Mouse (Mus musculus) limb, embryonic 10.5 days (tissue): ENCODE data around the gene Acin1. TPM values are rescaled to one million over a fixed set of nuclear protein-coding genes. Genes with fewer than 3 reads are reported as not detected.
A peak's percentile ranks its signal among the peaks of the same experiment; 100 is the strongest.
"Not testable (repeated sequence)": the region's sequence is repeated elsewhere in the genome, so short reads cannot be mapped to it uniquely, and the experiment has no call there.

Experiments used
- DNase-seq: peaks from one replicate; pipeline ENCODE4 v3.0.0-alpha.2; 2017; ENCODE audit warnings: low spot score
- H3K27ac ChIP-seq: fragments of 300-500 bp; sonication (generic); 2 replicates; pipeline ENCODE4 v1.5.1; 2016; ENCODE audit warnings: mild to moderate bottlenecking
- H3K27me3 ChIP-seq: fragments of 300-500 bp; sonication (generic); 2 replicates; pipeline ENCODE4 v1.6.1; 2016; ENCODE audit warnings: low read depth, mild to moderate bottlenecking; ENCODE audit not compliant: poor library complexity, severe bottlenecking
- H3K36me3 ChIP-seq: fragments of 300-500 bp; sonication (generic); 2 replicates; pipeline ENCODE4 v1.6.1; 2016; ENCODE audit warnings: mild to moderate bottlenecking, moderate library complexity
- H3K4me1 ChIP-seq: fragments of 300-500 bp; sonication (generic); 2 replicates; pipeline ENCODE4 v1.6.1; 2016
- H3K4me3 ChIP-seq: fragments of 300-500 bp; sonication (generic); 2 replicates; pipeline ENCODE4 v1.5.1; 2016; ENCODE audit warnings: mild to moderate bottlenecking, moderate library complexity
- H3K9me3 ChIP-seq: fragments of 300-500 bp; sonication (generic); replicated peaks from 2 replicates; pipeline ENCODE4 v1.6.1; 2016; ENCODE audit warnings: mild to moderate bottlenecking
- WGBS: fragments of 180-500 bp; shearing (Covaris S2); methylation state at CpG from one replicate; pipeline ENCODE4 v1.1.7; 2016; 5-methylcytosine and 5-hydroxymethylcytosine counted together
- polyA plus RNA-seq: library from polyadenylated mRNA; unstranded; fragments of >200 nt; fragmentation: Nextera tagmentation; extraction: Ambion mirVana; gene quantifications from 2 replicates; pipeline ENCODE4 v1.2.1, GENCODE M21; 2016

Gene Acin1
- polyA plus RNA-seq, 1 experiment from 2014 or later: 144 TPM

GRCm38 (mm10) chr14:54634182-54634581 lies 52.5 kb downstream of the Acin1 start:
- Histone ChIP-seq H3K9me3 (no peaks in the 10 kb centered on the region), H3K36me3 (peaks cover 97% of the 10 kb centered on the region), H3K4me1 (peaks cover 7% of the 10 kb centered on the region), H3K27me3 (no peaks in the 10 kb centered on the region), H3K27ac (no peak overlapping the region), H3K4me3 (no peak overlapping the region)
- WGBS: 83% methylated on average over 4 of the region's 4 CpGs
- no peak for DNase-seq

GRCm38 (mm10) chr14:54632252-54632651 lies 54.5 kb downstream of the Acin1 start:
- H3K27ac ChIP-seq: no peak overlapping the region
- H3K9me3 ChIP-seq: no peaks in the 10 kb centered on the region
- no peak for DNase-seq
- 92% methylated on average over 37 of the region's 37 CpGs for WGBS
- peaks cover 81% of the 10 kb centered on the region for H3K36me3 ChIP-seq
- no peaks in the 10 kb centered on the region for H3K27me3 ChIP-seq
- H3K4me3 ChIP-seq: no peak overlapping the region
- H3K4me1 ChIP-seq: no peaks in the 10 kb centered on the region

GRCm38 (mm10) chr14:54631240-54631599 lies 55.5 kb downstream of the Acin1 start:
- no peak overlapping the region for H3K27ac ChIP-seq
- WGBS: 83% methylated on average over 4 of the region's 4 CpGs
- H3K4me3 ChIP-seq: no peak overlapping the region
- H3K9me3 ChIP-seq: no peaks in the 10 kb centered on the region
- DNase-seq: no peak
- no peaks in the 10 kb centered on the region for H3K4me1 ChIP-seq
- peaks cover 70% of the 10 kb centered on the region for H3K36me3 ChIP-seq
- no peaks in the 10 kb centered on the region for H3K27me3 ChIP-seq

- H3K9me3 ChIP-seq: no peaks in the 10 kb centered on the region
- H3K27me3 ChIP-seq: no peaks in the 10 kb centered on the region
- DNase-seq: no peak
- H3K4me1 ChIP-seq: no peaks in the 10 kb centered on the region
- no peak overlapping the region for H3K27ac ChIP-seq
- 86% methylated on average over 11 of the region's 11 CpGs for WGBS
- H3K36me3 ChIP-seq: peaks cover 65% of the 10 kb centered on the region
- H3K4me3 ChIP-seq: no peak overlapping the region
Measured at GRCm38 (mm10) chr14:54630583-54631239, 56.0 kb downstream of the Acin1 start.

DNA sequence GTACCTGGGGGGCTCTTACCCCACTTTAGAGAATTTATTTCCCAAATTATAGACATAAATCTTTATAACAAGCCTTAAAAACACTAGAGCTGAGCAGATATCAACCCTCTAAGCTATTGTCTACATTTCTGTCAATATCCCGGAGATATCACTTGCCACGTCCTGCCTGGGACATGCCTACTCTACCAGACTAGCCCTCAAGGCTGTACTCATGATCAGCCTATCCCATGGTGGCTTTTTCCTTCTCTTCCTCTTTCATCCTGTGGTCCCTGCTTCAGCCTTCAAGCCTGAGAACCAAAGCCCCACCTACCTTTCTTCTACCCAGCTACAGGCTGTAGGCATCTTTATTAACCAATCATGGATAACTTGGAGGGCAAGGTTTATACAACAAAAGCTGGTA lies 56.9 kb downstream of the Acin1 start:
- H3K36me3 ChIP-seq: peaks cover 57% of the 10 kb centered on the region
- WGBS: 84% methylated on average over 2 of the region's 2 CpGs
- H3K4me3 ChIP-seq: no peak overlapping the region
- no peaks in the 10 kb centered on the region for H3K9me3 ChIP-seq
- no peak for DNase-seq
- H3K27me3 ChIP-seq: no peaks in the 10 kb centered on the region
- no peaks in the 10 kb centered on the region for H3K4me1 ChIP-seq
- H3K27ac ChIP-seq: no peak overlapping the region

GRCm38 (mm10) chr14:54628103-54628502 lies 58.6 kb downstream of the Acin1 start:
- DNase-seq: no peak
- H3K9me3 ChIP-seq: no peaks in the 10 kb centered on the region
- no peaks in the 10 kb centered on the region for H3K4me1 ChIP-seq
- H3K36me3 ChIP-seq: peaks cover 40% of the 10 kb centered on the region
- no peak overlapping the region for H3K4me3 ChIP-seq
- WGBS: 74% methylated on average over 5 of the region's 5 CpGs
- H3K27ac ChIP-seq: no peak overlapping the region
- no peaks in the 10 kb centered on the region for H3K27me3 ChIP-seq

DNA sequence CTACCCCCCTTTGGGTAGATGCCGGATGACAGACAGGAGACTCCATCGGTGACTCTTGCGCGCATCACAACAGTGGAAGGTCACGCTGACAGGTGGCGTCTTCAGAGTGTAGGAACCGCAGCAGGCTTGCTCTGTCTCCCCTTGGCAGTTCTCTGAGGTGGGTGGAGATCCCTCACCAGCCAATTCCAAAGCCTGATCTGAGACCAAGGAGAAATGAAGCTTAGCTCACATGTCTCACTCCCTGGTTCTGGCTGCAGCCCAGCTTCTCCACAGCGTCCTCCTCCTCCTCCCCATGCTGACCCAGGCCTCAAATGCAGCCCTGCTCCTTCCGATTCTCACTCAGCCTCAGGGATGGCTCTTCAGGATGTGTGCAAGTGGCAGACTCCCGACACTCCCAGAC lies 61.8 kb downstream of the Acin1 start:
- 81% methylated on average over 10 of the region's 10 CpGs for WGBS
- Histone ChIP-seq H3K4me1 (no peaks in the 10 kb centered on the region), H3K27ac (no peak overlapping the region), H3K9me3 (no peaks in the 10 kb centered on the region), H3K36me3 (peaks cover 8% of the 10 kb centered on the region; the same call in 1 of the 2 replicates), H3K4me3 (no peak overlapping the region), H3K27me3 (no peaks in the 10 kb centered on the region)
- DNase-seq: no peak

DNA sequence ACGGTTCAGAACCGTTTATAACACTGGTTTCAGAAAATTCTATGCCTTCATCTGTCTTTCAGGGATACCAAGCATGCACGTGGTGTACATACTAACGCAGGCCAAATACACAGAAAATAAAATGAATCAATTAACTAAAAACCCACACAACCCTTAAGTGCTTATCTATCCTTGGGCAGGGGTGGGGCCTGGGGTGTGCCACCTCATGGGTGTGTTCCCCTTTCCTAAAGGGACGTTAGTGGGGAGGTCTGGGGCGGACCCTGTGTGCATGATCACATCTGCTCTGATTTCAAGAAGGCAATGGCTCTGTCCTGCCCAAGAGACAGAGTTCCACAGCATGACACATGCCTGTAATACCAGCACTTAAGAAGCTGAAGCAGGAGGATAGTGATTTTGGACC lies 63.4 kb downstream of the Acin1 start:
- no peak for DNase-seq
- WGBS: 87% methylated on average over 6 of the region's 6 CpGs
- Histone ChIP-seq H3K27me3 (no peaks in the 10 kb centered on the region), H3K4me1 (no peaks in the 10 kb centered on the region), H3K4me3 (no peak overlapping the region), H3K36me3 (no peaks in the 10 kb centered on the region), H3K9me3 (no peaks in the 10 kb centered on the region), H3K27ac (no peak overlapping the region)

GRCm38 (mm10) chr14:54621133-54621532 lies 65.6 kb downstream of the Acin1 start, which contains the start of gene Psmb11:
Gene Psmb11 (plus strand): TSS chr14:54621433.
- Histone ChIP-seq H3K27ac (no peak within 1 kb of the TSS), H3K36me3 (peaks cover 5% of the 10 kb centered on the region), H3K4me3 (no peak within 1 kb of the TSS), H3K27me3 (no peaks in the 10 kb centered on the region), H3K9me3 (no peaks in the 10 kb centered on the region), H3K4me1 (peaks cover 8% of the 10 kb centered on the region)
- WGBS: 91% methylated on average over 1 of the region's 1 CpGs
- DNase-seq: no peak

DNA sequence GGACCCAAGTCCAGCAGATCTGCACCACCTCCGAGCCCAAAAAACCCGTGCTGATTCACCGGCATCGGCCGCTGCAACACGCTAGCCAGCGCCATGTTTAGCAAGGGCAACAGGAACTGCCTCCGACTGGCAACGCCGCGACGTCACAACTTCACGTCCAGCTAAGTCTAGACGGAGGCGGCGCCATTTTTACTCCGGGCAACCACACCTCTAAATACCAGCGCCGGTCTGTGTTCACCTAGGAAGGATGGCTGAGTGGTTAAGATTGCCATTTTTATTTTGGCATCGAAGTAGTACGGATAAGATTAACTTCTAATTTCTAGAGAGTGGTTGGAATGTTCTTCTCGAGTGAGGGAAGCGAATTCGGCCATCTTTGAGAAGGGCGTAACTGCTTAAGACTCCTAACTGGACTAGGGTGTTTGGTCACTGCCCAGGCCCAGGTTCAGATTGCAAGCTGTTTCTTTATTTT lies 68.8 kb downstream of the Acin1 start, which contains the start of gene Psmb5:
TSS of gene Psmb5 (minus strand) at position 126 of the 469 bp plus-strand sequence.
- peaks cover 36% of the 10 kb centered on the region for H3K36me3 ChIP-seq
- under 1% methylated on average over 25 of the region's 25 CpGs for WGBS
- H3K4me3 ChIP-seq: peak within 1 kb of the TSS; percentile 75
- DNase-seq: peak; percentile 91
- no peaks in the 10 kb centered on the region for H3K9me3 ChIP-seq
- H3K4me1 ChIP-seq: peaks cover 8% of the 10 kb centered on the region
- H3K27me3 ChIP-seq: no peaks in the 10 kb centered on the region
- peak within 1 kb of the TSS; percentile 92 for H3K27ac ChIP-seq

GRCm38 (mm10) chr14:54617152-54617896 lies 69.4 kb downstream of the Acin1 start:
- peak overlapping the region; percentile 75 for H3K4me3 ChIP-seq
- peak overlapping the region; percentile 92 for H3K27ac ChIP-seq
- no peaks in the 10 kb centered on the region for H3K27me3 ChIP-seq
- DNase-seq: peak; percentile 71
- no peaks in the 10 kb centered on the region for H3K9me3 ChIP-seq
- peaks cover 8% of the 10 kb centered on the region for H3K4me1 ChIP-seq
- 1% methylated on average over 38 of the region's 38 CpGs for WGBS
- peaks cover 42% of the 10 kb centered on the region for H3K36me3 ChIP-seq

GRCm38 (mm10) chr14:54616226-54616825 lies 70.4 kb downstream of the Acin1 start:
- peaks cover 50% of the 10 kb centered on the region for H3K36me3 ChIP-seq
- no peak for DNase-seq
- peak overlapping the region; percentile 75 for H3K4me3 ChIP-seq
- H3K27me3 ChIP-seq: no peaks in the 10 kb centered on the region
- no peak overlapping the region for H3K27ac ChIP-seq
- no peaks in the 10 kb centered on the region for H3K9me3 ChIP-seq
- 96% methylated on average over 16 of the region's 16 CpGs for WGBS
- H3K4me1 ChIP-seq: peaks cover 8% of the 10 kb centered on the region

- not testable (repeated sequence) for H3K9me3 ChIP-seq, H3K4me1 ChIP-seq, H3K27ac ChIP-seq, H3K4me3 ChIP-seq, DNase-seq, H3K27me3 ChIP-seq
- H3K36me3 ChIP-seq: peaks cover 65% of the 10 kb centered on the region
- 95% methylated on average over 16 of the region's 16 CpGs for WGBS
Measured at GRCm38 (mm10) chr14:54614130-54614529, 72.6 kb downstream of the Acin1 start.
